ENCODE assay signal across 29 mouse cellular contexts in the genomic region with DNA sequence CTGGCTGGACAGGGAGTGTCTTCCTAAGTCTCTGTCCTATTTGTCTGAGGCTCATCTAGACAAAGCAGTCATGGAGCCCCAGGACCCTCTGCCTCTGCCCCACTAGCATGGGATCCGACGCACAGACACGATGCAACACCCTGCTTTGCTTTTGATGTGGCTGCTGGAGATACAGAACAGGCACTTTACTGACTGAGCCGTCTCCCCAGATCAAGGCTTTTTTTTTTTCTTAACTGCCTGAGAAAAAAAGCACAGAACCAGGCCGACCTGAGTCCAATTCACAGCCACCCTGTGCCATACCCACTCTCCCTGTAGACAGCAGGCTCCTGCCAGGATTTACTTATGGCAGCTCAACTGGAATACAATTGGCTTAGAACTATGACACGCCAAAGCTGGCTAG. TPM values are rescaled to one million over a fixed set of nuclear protein-coding genes. Genes with fewer than 3 reads are reported as not detected.
DNase-seq lines count a peak whose midpoint lies in the region; ATAC-seq and TF ChIP-seq lines count a peak whose summit lies in the region.
"Had no signal": no experiment of that assay in that cellular context is flagged by ENCODE, and none has a peak within 500 bp of the region (broad histone marks: within the 10 kb centered on the region; RNA-seq: fewer than 3 reads in every experiment).

No protein-coding gene starts in this region.

- no peak overlapping the region for H3K4me2 ChIP-seq in heart, embryonic 12.5 days
- H3K4me2 ChIP-seq: embryonic facial prominence, embryonic 12.5 days; heart, embryonic 15.5 days; neural tube, embryonic 13.5 days had no signal

- peaks cover 15% of the 10 kb centered on the region for H3K36me3 ChIP-seq in heart, embryonic 12.5 days
- peaks cover 15% of the 10 kb centered on the region for H3K36me3 ChIP-seq in heart, embryonic 10.5 days
- no peaks in the 10 kb centered on the region for H3K36me3 ChIP-seq in thymus, adult 2 months (ENCODE audit: control insufficient read depth, insufficient read depth, low read length)

- peak overlapping the region; percentile 28; the same call in 1 of the 2 replicates for H3K9ac ChIP-seq in heart, embryonic 12.5 days
- H3K9ac ChIP-seq: embryonic facial prominence, embryonic 12.5 days; heart, embryonic 15.5 days; liver, embryonic 14.5 days; neural tube, embryonic 13.5 days had no signal

- TF ChIP-seq CTCF in thymus, adult 2 months (IDR thresholded peaks at IDR 0.05; ENCODE audit: borderline replicate concordance, control insufficient read depth, extremely low read depth, insufficient read depth, low read length, poor library complexity) = no peak

- TF ChIP-seq POLR2A in thymus, adult 2 months (IDR thresholded peaks at IDR 0.05; ENCODE audit: control insufficient read depth, extremely low read depth, insufficient read depth, low read length, poor library complexity) = no peak

- DNase-seq in heart, embryonic 10.5 days (ENCODE audit: low spot score) = no peak
- DNase-seq in thymus, adult 2 months = peak; percentile 50
- DNase-seq in thymus, postnatal 10 days (ENCODE audit: low spot score in 2 of 2) = no peak
- DNase-seq in thymus, postnatal 25 days = peak; percentile 63
- DNase-seq in left cerebral cortex, adult 18-20 months (ENCODE audit: low spot score in 2 of 2) = no peak
- no peak for DNase-seq in embryo, embryonic 10 days (ENCODE audit: low spot score)
- DNase-seq: adrenal gland, postnatal 10 days; cerebellum, adult 11 months; cerebellum, adult 9-10 months; cerebellum, postnatal 36 days; embryo, embryonic 11 days; gastrocnemius, postnatal 10 days; kidney, postnatal 14 days; left cerebral cortex, postnatal 4 days; liver; lung, adult 2 months; lung, postnatal 10 days; right cerebral cortex, postnatal 4 days had no signal

- peaks cover 28% of the 10 kb centered on the region for H3K4me1 ChIP-seq in heart, embryonic 12.5 days (replicated peaks)
- peaks cover 27% of the 10 kb centered on the region for H3K4me1 ChIP-seq in heart, embryonic 10.5 days
- H3K4me1 ChIP-seq in thymus, adult 2 months (replicated peaks; ENCODE audit: control insufficient read depth, insufficient read depth, low read length) = peaks cover 31% of the 10 kb centered on the region

- no peaks in the 10 kb centered on the region for H3K9me3 ChIP-seq in heart, embryonic 12.5 days (replicated peaks)
- no peaks in the 10 kb centered on the region for H3K9me3 ChIP-seq in heart, embryonic 10.5 days
- H3K9me3 ChIP-seq: embryonic facial prominence, embryonic 12.5 days; G1E; heart, embryonic 15.5 days; neural tube, embryonic 13.5 days had no signal

- no peak overlapping the region for H3K27ac ChIP-seq in heart, embryonic 12.5 days (ENCODE audit: poor library complexity, severe bottlenecking)
- H3K27ac ChIP-seq in heart, embryonic 10.5 days = no peak overlapping the region
- no peak overlapping the region for H3K27ac ChIP-seq in thymus, adult 2 months (ENCODE audit: control insufficient read depth, insufficient read depth, low read length)
- H3K27ac ChIP-seq: embryonic facial prominence, embryonic 12.5 days; heart, embryonic 15.5 days; liver, embryonic 14.5 days; macrophage; neural tube, embryonic 13.5 days; stomach, postnatal 0 days had no signal

- H3K4me3 ChIP-seq in heart, embryonic 12.5 days = no peak overlapping the region
- no peak overlapping the region for H3K4me3 ChIP-seq in heart, embryonic 10.5 days
- H3K4me3 ChIP-seq in thymus, adult 2 months (ENCODE audit: control insufficient read depth, insufficient read depth, low read length) = no peak overlapping the region
- H3K4me3 ChIP-seq: embryonic facial prominence, embryonic 12.5 days; heart, embryonic 15.5 days; myocyte; neural tube, embryonic 13.5 days had no signal

- 67% methylated on average over 6 of the region's 6 CpGs for WGBS in heart, embryonic 12.5 days
- WGBS in heart, embryonic 10.5 days = 64% methylated on average over 6 of the region's 6 CpGs
- 12% methylated on average over 6 of the region's 6 CpGs for WGBS in thymus, adult 2 months

- no peak for ATAC-seq in heart, embryonic 12.5 days (ENCODE audit: insufficient number of reproducible peaks, low FRiP score)
- ATAC-seq: intestine, postnatal 0 days; midbrain, embryonic 16.5 days had no signal

- H3K27me3 ChIP-seq in heart, embryonic 12.5 days (replicated peaks) = no peaks in the 10 kb centered on the region
- no peaks in the 10 kb centered on the region for H3K27me3 ChIP-seq in heart, embryonic 10.5 days (ENCODE audit: insufficient read depth, poor library complexity, severe bottlenecking)
- no peaks in the 10 kb centered on the region for H3K27me3 ChIP-seq in thymus, adult 2 months (ENCODE audit: control insufficient read depth, insufficient read depth, low read length)
- H3K27me3 ChIP-seq: embryonic facial prominence, embryonic 12.5 days; heart, embryonic 15.5 days; neural tube, embryonic 13.5 days had no signal

RNA-seq across cellular contexts. Expression of gene Fbxl18, which starts 3.8 kb away (rescaled TPM):
- polyA plus RNA-seq in heart, embryonic 12.5 days (2016; fragmentation: Nextera tagmentation; extraction: Ambion mirVana) = 11.5 and 12.9 TPM in 2 replicates
- 13.4 and 14.6 TPM in 2 replicates for polyA plus RNA-seq in heart, embryonic 10.5 days (2016; fragmentation: Nextera tagmentation; extraction: Ambion mirVana)
- 25.8 and 29.9 TPM in 2 replicates for polyA plus RNA-seq in thymus, adult 2 months (2012; rRNA removed)
- 10 to 100 TPM; 28.7 to 28.8 TPM for total RNA-seq in left cerebral cortex, adult 18-20 months (2021)

RNA-seq across cellular contexts. Expression of gene Actb, which starts 15.2 kb away (rescaled TPM):
- polyA plus RNA-seq in heart, embryonic 12.5 days (2016; fragmentation: Nextera tagmentation; extraction: Ambion mirVana) = 6,292 and 6,382 TPM in 2 replicates
- polyA plus RNA-seq in heart, embryonic 10.5 days (2016; fragmentation: Nextera tagmentation; extraction: Ambion mirVana) = 6,505 and 8,921 TPM in 2 replicates
- 6,903 and 9,637 TPM in 2 replicates for polyA plus RNA-seq in thymus, adult 2 months (2012; rRNA removed)
- 1,000 to 10,000 TPM; 2,346 to 2,379 TPM for total RNA-seq in left cerebral cortex, adult 18-20 months (2021)

Comparison
In these comparisons a context has a peak if more than half of its experiments do, and no peak if none do; other contexts are left out.
1. DNase-seq: peak in thymus, adult 2 months (single experiment) and thymus, postnatal 25 days (single experiment); none in heart, embryonic 10.5 days (single experiment), thymus, postnatal 10 days (0 of 2), left cerebral cortex, adult 18-20 months (0 of 2) and embryo, embryonic 10 days (single experiment).